Mouse (Mus musculus): ENCODE results near the gene Atxn7l1.
A peak's percentile ranks its signal among the peaks of the same experiment; 100 is the strongest.

GRCm38 (mm10) chr12:33280805-33281204 is 133.3 kb downstream of the Atxn7l1 start:
- peak; percentile 95 for TF ChIP-seq CTCF (IDR thresholded peaks at IDR 0.05; ENCODE audit: insufficient read depth, low read length)
- TF ChIP-seq POLR2A (IDR thresholded peaks at IDR 0.05; ENCODE audit: borderline replicate concordance, extremely low read depth, low read depth, low read length): no peak

Data from lung, adult 2 months (tissue).